Mouse (Mus musculus): ENCODE measurements around the gene Dock2.

- TF ChIP-seq CTCF (IDR thresholded peaks at IDR 0.05; ENCODE audit: borderline replicate concordance, control insufficient read depth, extremely low read depth, insufficient read depth, low read length, poor library complexity): no peak
- no peak for TF ChIP-seq POLR2A (IDR thresholded peaks at IDR 0.05; ENCODE audit: control insufficient read depth, extremely low read depth, insufficient read depth, low read length, poor library complexity)
Observed at GRCm38 (mm10) chr11:34240252-34240651, 543.4 kb downstream of the Dock2 start.
